Mouse (Mus musculus) midbrain, embryonic 11.5 days (tissue): ENCODE results near the gene Rabl3. TPM values are rescaled to one million over a fixed set of nuclear protein-coding genes. Genes with fewer than 3 reads are reported as not detected.

ENCODE experiments used
- ATAC-seq: fragments of 200-750 bp; cut with Nextera tagmentation; 2 replicates; pipeline ENCODE4 v1.8.0; 2017; ENCODE audit warnings: moderate TSS enrichment, moderate library complexity; ENCODE audit not compliant: low FRiP score
- DNase-seq: peaks from one replicate; pipeline ENCODE4 v3.0.0; 2015; ENCODE audit warnings: low spot score; ENCODE audit errors: missing footprints
- H3K27ac ChIP-seq: fragments of 300-500 bp; sonication (generic); 2 replicates; pipeline ENCODE4 v1.5.1; 2014; ENCODE audit warnings: low read depth, low read length
- H3K27me3 ChIP-seq: fragments of 300-500 bp; sonication (generic); 2 replicates; pipeline ENCODE4 v1.6.1; 2014; ENCODE audit warnings: mild to moderate bottlenecking, low read length, moderate library complexity, mixed read lengths; ENCODE audit not compliant: control insufficient read depth, insufficient read depth
- H3K36me3 ChIP-seq: fragments of 300-500 bp; sonication (generic); 2 replicates; pipeline ENCODE4 v1.6.1; 2014; ENCODE audit warnings: mild to moderate bottlenecking, low read length, moderate library complexity, mixed read lengths; ENCODE audit not compliant: control insufficient read depth, insufficient read depth
- H3K4me1 ChIP-seq: fragments of 300-500 bp; sonication (generic); 2 replicates; pipeline ENCODE4 v1.6.1; 2014; ENCODE audit warnings: low read length; ENCODE audit not compliant: control insufficient read depth, insufficient read depth
- H3K4me2 ChIP-seq: fragments of 300-500 bp; sonication (generic); 2 replicates; pipeline ENCODE4 v1.6.1; 2014; ENCODE audit warnings: mild to moderate bottlenecking, moderate library complexity
- H3K4me3 ChIP-seq: fragments of 300-500 bp; sonication (generic); 2 replicates; pipeline ENCODE4 v1.5.1; 2014; ENCODE audit warnings: low read depth, low read length
- H3K9ac ChIP-seq: fragments of 300-500 bp; sonication (generic); 2 replicates; pipeline ENCODE4 v1.6.1; 2014; ENCODE audit warnings: low read length
- H3K9me3 ChIP-seq: fragments of 300-500 bp; sonication (generic); 2 replicates; pipeline ENCODE4 v1.6.1; 2016; ENCODE audit warnings: low read length; ENCODE audit not compliant: control insufficient read depth
- WGBS: fragments of 180-500 bp; shearing (Covaris S2); extraction: QIAGEN DNeasy Blood & Tissue Kit; methylation state at CpG from one replicate; pipeline ENCODE4 v1.1.7; 2014; 5-methylcytosine and 5-hydroxymethylcytosine counted together
- polyA plus RNA-seq: library from polyadenylated mRNA; unstranded; fragments of >200 nt; fragmentation: Nextera tagmentation; extraction: Ambion mirVana; gene quantifications from 2 replicates; pipeline ENCODE4 v1.2.1, GENCODE M21; 2014

The Rabl3 gene
- polyA plus RNA-seq, 1 experiment from 2014 or later = 49.6 TPM

DNA sequence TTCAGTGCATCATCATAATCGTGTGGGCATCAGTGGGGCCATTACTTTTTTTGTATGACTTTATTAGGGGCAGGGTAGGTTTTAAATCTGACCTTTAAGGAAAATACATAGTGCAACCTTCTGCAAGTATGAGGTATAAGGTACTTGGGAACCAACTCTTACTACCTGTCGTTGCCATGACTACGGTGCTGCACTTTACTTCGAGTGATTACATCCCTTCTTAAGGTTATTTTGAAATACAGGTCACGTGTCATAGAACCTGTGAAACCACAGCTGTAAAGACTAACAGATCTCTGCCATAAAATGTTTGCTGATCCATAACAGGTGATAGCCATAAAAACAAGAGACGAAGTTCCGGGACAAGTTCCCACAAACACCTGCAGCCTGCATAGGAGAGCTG, 58.8 kb downstream of the Rabl3 start:
- WGBS = 92% methylated on average over 7 of the region's 7 CpGs
- no peaks in the 10 kb centered on the region for H3K4me1 ChIP-seq
- H3K4me2 ChIP-seq = no peak overlapping the region
- H3K36me3 ChIP-seq = no peaks in the 10 kb centered on the region
- DNase-seq (no peak), ATAC-seq (no peak)
- H3K27me3 ChIP-seq = no peaks in the 10 kb centered on the region
- no peaks in the 10 kb centered on the region for H3K9me3 ChIP-seq
- H3K4me3 ChIP-seq = no peak overlapping the region
- no peak overlapping the region for H3K9ac ChIP-seq
- no peak overlapping the region for H3K27ac ChIP-seq

DNA sequence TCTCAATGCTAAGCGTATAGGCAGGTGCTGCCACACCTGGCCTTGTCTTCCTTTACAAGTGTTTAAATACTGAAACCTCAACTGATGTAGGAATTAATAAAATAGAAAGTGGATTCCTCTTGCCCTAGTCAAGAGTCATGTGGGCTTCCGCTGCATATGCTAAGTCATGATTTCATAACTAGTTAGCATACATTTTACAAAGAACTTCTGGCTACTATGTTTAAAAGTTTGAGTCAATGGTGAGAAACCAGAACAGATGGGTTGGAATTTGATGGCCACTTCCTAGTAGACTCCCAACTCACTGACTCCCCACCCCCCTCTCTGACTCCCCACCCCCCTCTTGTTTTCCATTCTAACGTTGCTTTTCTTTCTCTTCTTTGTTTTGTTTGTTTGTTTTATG, 59.6 kb downstream of the Rabl3 start:
- H3K4me1 ChIP-seq = no peaks in the 10 kb centered on the region
- no peak overlapping the region for H3K4me2 ChIP-seq
- no peak overlapping the region for H3K27ac ChIP-seq
- H3K9ac ChIP-seq = no peak overlapping the region
- WGBS = 86% methylated on average over 3 of the region's 3 CpGs
- DNase-seq (no peak), ATAC-seq (no peak)
- H3K27me3 ChIP-seq = no peaks in the 10 kb centered on the region
- H3K36me3 ChIP-seq = no peaks in the 10 kb centered on the region
- no peaks in the 10 kb centered on the region for H3K9me3 ChIP-seq
- no peak overlapping the region for H3K4me3 ChIP-seq

DNA sequence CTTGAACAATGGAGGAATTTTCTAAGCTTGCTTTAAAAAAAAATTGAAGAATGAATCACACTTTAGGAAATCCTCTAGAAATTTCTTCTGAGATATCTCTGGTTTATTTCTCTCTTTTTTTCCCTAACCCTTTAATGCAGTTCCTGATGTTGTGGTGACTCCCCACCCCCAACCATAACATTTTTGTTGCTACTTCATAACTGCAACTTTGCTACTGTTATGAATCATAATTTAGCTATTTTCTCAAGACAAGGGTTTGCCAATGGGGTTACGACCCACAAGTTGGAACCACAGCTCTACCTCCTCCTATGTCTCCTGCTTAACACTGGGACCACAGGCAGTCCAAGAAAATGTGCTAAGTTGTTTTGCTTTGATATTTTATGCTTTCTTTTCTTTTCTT, 63.7 kb downstream of the Rabl3 start:
- DNase-seq = no peak
- 89% methylated on average over 1 of the region's 1 CpGs for WGBS
- no peak overlapping the region for H3K4me3 ChIP-seq
- no peaks in the 10 kb centered on the region for H3K4me1 ChIP-seq
- H3K27me3 ChIP-seq = no peaks in the 10 kb centered on the region
- H3K9me3 ChIP-seq = no peaks in the 10 kb centered on the region
- no peaks in the 10 kb centered on the region for H3K36me3 ChIP-seq
- no peak for ATAC-seq
- no peak overlapping the region for H3K4me2 ChIP-seq
- no peak overlapping the region for H3K27ac ChIP-seq
- H3K9ac ChIP-seq = no peak overlapping the region

DNA sequence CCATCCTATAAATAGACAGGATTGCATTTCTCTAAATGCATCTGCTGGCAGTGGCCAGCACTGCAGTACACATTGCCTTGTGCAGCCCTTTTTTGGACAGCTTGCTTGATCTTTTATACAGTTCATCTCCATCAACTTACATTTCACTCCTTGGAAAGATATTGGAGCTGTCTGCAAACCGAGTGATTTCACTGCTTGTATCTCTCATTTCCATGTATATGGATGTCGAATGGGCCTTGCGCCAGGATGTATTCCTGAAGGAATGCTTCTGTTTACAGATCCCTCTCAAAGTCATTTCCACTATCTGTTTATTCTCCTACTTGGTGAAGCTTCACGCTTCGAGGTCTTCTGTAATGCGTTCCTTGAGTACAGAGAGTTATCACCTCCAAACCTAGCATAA, 64.6 kb downstream of the Rabl3 start:
- Histone ChIP-seq H3K9ac (no peak overlapping the region), H3K27ac (no peak overlapping the region), H3K4me3 (no peak overlapping the region), H3K36me3 (no peaks in the 10 kb centered on the region), H3K4me1 (0 out of 2 replicates have a peak, but pooled peaks cover 2% of the 10 kb centered on the region), H3K27me3 (no peaks in the 10 kb centered on the region), H3K9me3 (no peaks in the 10 kb centered on the region), H3K4me2 (no peak overlapping the region)
- 93% methylated on average over 6 of the region's 6 CpGs for WGBS
- no peak for DNase-seq
- ATAC-seq = no peak

DNA sequence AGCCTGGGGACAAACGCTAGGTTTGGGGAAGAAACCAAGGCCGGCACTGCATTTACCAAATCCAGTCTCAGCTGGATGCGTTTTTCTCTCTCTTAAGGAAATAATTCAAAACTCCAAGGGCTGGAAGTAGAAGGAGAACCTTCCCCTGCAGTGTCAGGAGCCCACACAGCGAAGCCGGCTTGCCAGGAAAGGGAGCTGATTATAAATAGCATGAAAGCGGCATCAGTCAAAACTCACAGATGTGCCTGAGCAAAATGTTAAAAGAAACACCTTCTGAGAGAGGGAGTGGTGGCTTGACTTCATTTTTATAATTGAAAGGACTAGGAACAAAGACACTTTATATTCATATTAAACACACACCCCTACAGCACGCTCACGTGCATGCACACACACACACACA, 70.6 kb downstream of the Rabl3 start:
- ATAC-seq (no peak), DNase-seq (no peak)
- Histone ChIP-seq H3K4me2 (no peak overlapping the region), H3K4me1 (peaks cover 2% of the 10 kb centered on the region; the same call in 1 of the 2 replicates), H3K36me3 (no peaks in the 10 kb centered on the region), H3K27me3 (no peaks in the 10 kb centered on the region), H3K9ac (no peak overlapping the region), H3K27ac (no peak overlapping the region), H3K9me3 (no peaks in the 10 kb centered on the region), H3K4me3 (no peak overlapping the region)
- WGBS = 83% methylated on average over 8 of the region's 8 CpGs

DNA sequence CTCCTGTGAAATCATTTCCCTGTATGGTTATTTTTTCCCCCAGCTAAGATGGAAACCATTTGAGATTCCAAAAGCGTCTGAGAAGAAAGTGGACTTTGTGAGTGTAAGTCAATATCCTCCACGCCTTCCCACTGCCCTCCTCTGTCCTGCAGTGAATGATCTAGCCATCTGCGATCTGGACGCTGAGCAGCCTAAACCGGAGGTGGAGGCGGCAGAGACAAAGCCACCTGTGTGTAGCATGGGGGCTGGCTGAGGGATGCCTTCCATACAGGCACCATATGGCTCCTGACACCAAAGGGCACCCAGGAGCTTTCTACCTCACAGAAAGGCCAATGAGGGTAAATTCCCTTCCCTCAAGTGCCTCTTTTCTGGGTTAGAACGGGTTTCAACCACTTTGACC, 71.4 kb downstream of the Rabl3 start:
- Histone ChIP-seq H3K4me2 (no peak overlapping the region), H3K27ac (no peak overlapping the region), H3K4me3 (no peak overlapping the region), H3K9ac (no peak overlapping the region), H3K9me3 (no peaks in the 10 kb centered on the region), H3K36me3 (no peaks in the 10 kb centered on the region), H3K4me1 (peaks cover 2% of the 10 kb centered on the region; the same call in 1 of the 2 replicates), H3K27me3 (no peaks in the 10 kb centered on the region)
- WGBS = 78% methylated on average over 7 of the region's 7 CpGs
- ATAC-seq = no peak
- no peak for DNase-seq

DNA sequence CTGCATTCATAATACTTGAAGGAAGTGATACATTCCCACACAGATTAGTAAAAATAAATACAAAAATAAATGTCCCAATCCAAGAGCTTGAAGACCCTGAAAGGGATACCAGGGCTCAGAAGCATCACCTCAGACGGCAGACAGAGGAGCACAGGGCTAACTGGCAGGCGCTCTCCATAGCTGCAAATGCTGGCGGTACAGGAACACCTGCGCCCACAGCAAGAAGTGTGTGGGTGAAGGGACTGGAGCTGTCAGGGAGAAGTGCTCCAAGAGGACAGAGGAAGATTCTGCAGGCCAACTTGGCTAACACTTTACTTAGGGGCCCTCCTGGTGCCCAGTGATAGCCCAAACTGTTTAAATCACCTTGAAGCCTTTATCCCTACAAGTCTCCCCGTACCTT, 72.3 kb downstream of the Rabl3 start:
- no peaks in the 10 kb centered on the region for H3K36me3 ChIP-seq
- H3K4me3 ChIP-seq = no peak overlapping the region
- peaks cover 2% of the 10 kb centered on the region; the same call in 1 of the 2 replicates for H3K4me1 ChIP-seq
- DNase-seq (no peak), ATAC-seq (no peak)
- WGBS = 92% methylated on average over 5 of the region's 5 CpGs
- H3K27me3 ChIP-seq = no peaks in the 10 kb centered on the region
- H3K4me2 ChIP-seq = no peak overlapping the region
- no peak overlapping the region for H3K9ac ChIP-seq
- H3K27ac ChIP-seq = no peak overlapping the region
- no peaks in the 10 kb centered on the region for H3K9me3 ChIP-seq

DNA sequence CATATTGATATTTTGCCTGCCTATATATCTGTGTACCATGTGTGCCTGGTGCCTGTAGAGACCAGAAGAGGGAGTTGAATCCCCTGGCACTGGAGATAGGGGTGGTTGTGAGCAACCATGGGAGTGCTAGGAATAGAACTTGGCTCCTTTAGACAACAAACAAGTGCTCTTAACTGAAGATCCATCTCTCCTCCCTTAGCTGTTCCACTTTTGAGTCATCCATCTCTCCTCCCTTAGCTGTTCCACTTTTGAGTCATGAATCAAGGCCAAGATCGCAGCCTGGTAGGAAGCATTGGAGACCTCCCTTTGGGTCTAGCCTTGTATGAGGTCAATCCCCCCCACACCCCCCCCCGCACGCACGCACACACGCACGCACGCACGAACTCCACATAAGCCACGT, 74.9 kb downstream of the Rabl3 start:
- no peak overlapping the region for H3K27ac ChIP-seq
- H3K4me1 ChIP-seq = peaks cover 5% of the 10 kb centered on the region
- no peaks in the 10 kb centered on the region for H3K27me3 ChIP-seq
- H3K36me3 ChIP-seq = no peaks in the 10 kb centered on the region
- DNase-seq (no peak), ATAC-seq (no peak)
- no peak overlapping the region for H3K9ac ChIP-seq
- no peaks in the 10 kb centered on the region for H3K9me3 ChIP-seq
- no peak overlapping the region for H3K4me3 ChIP-seq
- H3K4me2 ChIP-seq = no peak overlapping the region
- 93% methylated on average over 9 of the region's 9 CpGs for WGBS

DNA sequence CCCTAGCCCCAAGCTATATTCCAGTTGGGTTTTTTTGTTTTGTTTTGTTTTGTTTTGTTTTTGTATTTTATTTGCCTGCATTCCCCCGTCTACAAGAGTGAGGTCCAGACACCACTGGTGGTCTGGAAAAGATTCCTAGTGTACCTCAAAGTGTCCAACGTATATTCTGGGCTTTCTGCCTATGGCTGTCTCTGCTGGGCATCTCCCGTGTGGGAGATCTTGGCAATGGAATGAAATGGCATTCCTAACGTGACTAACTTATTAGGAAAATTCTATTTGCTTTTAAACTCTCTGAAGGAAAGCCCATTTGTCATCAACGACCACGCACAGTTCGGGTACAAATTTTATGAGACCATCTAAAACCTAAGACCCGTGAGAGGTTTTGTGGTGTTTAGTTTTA, 75.7 kb downstream of the Rabl3 start:
- H3K9me3 ChIP-seq = no peaks in the 10 kb centered on the region
- no peak for ATAC-seq
- peaks cover 5% of the 10 kb centered on the region for H3K4me1 ChIP-seq
- H3K4me2 ChIP-seq = no peak overlapping the region
- no peak for DNase-seq
- no peaks in the 10 kb centered on the region for H3K27me3 ChIP-seq
- no peak overlapping the region for H3K9ac ChIP-seq
- H3K4me3 ChIP-seq = no peak overlapping the region
- WGBS = 84% methylated on average over 8 of the region's 8 CpGs
- H3K27ac ChIP-seq = no peak overlapping the region
- no peaks in the 10 kb centered on the region for H3K36me3 ChIP-seq

DNA sequence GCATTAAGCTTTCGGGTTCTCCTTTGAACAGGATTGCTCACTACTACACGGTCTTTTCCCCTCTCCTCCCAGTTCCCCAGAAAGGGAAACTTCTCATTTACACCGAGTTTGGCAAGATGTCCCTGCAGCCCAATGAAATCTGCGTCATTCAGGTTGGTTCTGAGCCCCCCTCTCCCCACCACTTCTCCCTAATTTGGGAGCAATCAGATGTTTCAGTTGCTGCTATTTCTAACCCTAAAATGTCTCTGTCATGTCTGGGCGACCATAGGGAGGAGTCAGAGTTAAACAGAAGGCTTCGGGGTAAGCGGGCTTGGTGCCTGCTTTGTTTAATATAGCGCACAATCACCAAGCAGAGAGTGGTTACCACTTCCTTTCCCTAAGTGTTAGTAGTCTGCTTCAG, 76.4 kb downstream of the Rabl3 start:
- peaks cover 5% of the 10 kb centered on the region for H3K4me1 ChIP-seq
- H3K9me3 ChIP-seq = no peaks in the 10 kb centered on the region
- no peak overlapping the region for H3K9ac ChIP-seq
- no peak for DNase-seq
- H3K36me3 ChIP-seq = no peaks in the 10 kb centered on the region
- no peak overlapping the region for H3K4me2 ChIP-seq
- no peak for ATAC-seq
- no peak overlapping the region for H3K4me3 ChIP-seq
- no peaks in the 10 kb centered on the region for H3K27me3 ChIP-seq
- WGBS = 80% methylated on average over 8 of the region's 8 CpGs
- no peak overlapping the region for H3K27ac ChIP-seq
